Mouse (Mus musculus) lung, postnatal 10 days (tissue): ENCODE measurements around the gene Arpc1a.

Source experiments
- DNase-seq: peaks from one replicate; pipeline ENCODE4 v3.0.0; 2021

The Arpc1a gene

DNA sequence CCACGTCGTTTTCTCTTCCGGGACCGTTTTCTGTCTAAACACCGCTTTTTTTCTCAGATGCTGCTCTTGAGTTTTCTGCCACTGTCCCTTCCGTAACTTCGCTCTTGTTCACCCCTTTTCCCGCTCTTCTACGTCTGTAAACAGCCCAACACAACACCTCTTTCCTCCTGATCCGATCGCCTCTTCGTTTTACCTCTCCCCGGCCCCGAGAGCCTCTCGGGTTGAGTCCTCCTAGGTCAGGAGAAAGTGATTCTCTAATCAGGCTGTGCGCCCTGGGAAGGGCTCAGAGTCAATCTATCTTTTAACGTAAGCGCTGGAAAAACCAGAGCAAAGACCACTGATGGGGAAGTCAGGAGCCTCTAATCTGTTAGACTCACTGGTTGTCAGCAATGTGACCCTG lies 57.0 kb downstream of the Arpc1a start:
- DNase-seq: no peak

DNA sequence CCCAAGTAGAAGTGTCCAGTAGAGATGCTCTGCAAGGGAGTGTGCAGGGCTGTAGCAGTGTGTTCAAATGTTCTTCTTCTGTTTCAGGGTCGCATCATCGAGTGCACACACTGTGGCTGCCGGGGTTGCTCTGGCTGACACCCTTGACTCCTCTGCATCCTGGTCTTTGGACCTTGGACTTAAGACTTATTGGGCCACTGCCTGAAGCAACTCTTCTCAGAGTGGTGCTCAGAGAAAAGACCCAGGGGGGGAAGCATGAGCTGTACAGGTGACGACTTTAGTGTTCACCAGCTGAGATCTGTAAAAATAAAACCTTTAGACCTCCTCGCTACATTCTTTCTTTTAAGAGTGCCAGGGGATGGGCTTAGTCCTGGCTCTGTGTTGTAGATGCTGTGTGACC lies 64.1 kb downstream of the Arpc1a start:
- no peak for DNase-seq

DNA sequence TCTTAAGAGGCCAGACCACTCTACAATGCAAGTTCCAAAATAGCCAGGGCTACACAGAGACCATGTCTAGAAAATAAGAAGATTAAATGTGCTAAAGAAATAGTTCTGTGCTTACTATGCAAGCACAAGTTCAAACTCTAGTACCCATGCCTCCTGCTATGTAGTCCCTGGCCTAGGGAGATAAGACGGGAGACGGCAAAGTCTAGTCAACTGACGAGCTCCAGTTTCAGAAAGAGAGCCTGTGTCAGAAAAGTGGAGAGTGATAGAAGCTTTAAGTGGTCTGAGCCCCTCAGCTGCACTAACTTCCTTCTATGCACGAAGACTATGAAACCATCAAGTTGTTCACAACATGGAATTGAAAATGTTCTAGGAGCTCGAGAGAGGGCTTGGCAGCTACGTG lies 65.7 kb downstream of the Arpc1a start:
- no peak for DNase-seq

DNA sequence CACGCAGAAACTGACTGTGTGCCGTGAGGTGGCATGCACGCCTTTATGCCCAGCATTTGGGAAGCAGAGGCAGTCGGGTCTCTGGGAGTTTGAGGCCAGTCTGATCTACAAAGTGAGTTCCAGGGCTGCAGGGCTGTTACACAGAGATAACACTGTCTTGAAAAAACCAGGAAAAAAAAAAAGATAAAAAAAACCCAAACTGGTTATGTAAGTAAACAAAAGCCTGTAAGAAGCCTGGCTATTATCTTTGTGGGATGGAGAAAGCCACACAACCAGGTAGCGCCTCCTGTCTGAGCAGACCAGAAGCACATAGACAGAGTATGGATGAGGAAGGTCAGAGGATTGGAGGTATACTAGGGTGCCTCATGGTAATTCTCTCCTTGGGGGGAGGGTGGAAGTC lies 69.1 kb downstream of the Arpc1a start:
- DNase-seq: no peak
